Mouse (Mus musculus) kidney, adult 2 months (tissue): Measurements from ENCODE around the gene Map3k12.

Experiments
- CTCF ChIP-seq: fragments of 200-500 bp; conservative IDR thresholded peaks from 2 replicates; pipeline ENCODE4 v1.5.1; 2011; ENCODE audit warnings: low read depth, mild to moderate bottlenecking, control low read depth, low read length, moderate library complexity, mixed read lengths; ENCODE audit not compliant: insufficient read depth, insufficient read length
- POLR2A ChIP-seq: fragments of 200-500 bp; IDR thresholded peaks from one replicate; pipeline ENCODE4 v1.6.1; 2011; ENCODE audit warnings: low read depth, low read length, control low read depth

DNA sequence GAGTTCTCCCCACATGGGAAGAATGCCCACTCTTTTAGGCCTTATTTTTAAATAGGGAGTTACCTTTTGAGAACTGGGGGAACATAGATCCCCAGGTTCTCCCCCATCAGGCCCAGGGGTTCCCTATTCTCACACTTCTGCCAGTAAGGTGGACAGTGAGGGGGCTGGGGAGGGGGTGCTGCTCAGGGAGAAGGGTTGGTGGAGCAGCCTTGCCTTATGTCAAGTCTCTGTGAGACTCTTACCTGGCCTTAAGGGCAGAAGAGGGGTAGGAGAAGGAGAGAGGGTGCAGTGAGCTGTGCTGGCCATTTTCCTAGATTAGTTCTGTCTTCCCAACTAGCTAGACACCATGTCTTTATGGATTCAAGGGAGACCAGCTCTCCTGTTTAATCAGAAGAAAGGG is 4.4 kb downstream of the Map3k12 start:
- TF ChIP-seq POLR2A (no peak), CTCF (no peak)
